Mouse (Mus musculus): ENCODE measurements around the gene Ttc23.

GRCm38 (mm10) chr7:67713820-67714510, 66.8 kb downstream of the Ttc23 start:
- TF ChIP-seq ZNF384 (IDR thresholded peaks at IDR 0.05; ENCODE audit: low read depth, low read length) (no peak), CHD2 (IDR thresholded peaks at IDR 0.05; ENCODE audit: low read depth, low read length) (no peak), MAFK (IDR thresholded peaks at IDR 0.05; ENCODE audit: insufficient read depth, low read depth, low read length) (no peak), HCFC1 (IDR thresholded peaks at IDR 0.05; ENCODE audit: borderline replicate concordance, insufficient read depth, low read length) (no peak)

Data from ES-E14 (cell line).